Mouse (Mus musculus) E14TG2a.4 (cell line): ENCODE data around the gene Zfand2b.

ENCODE experiments used
- H3K27me3 ChIP-seq: 2 replicates; pipeline ENCODE4 v1.6.1; 2014; ENCODE audit warnings: low read length, control low read depth; ENCODE audit not compliant: insufficient read depth
- H3K36me3 ChIP-seq: 2 replicates; pipeline ENCODE4 v1.6.1; 2014; ENCODE audit warnings: low read length, control low read depth; ENCODE audit not compliant: insufficient read depth
- H3K4me1 ChIP-seq: replicated peaks from 2 replicates; pipeline ENCODE4 v1.6.1; 2014; ENCODE audit warnings: low read depth, low read length, control low read depth
- H3K4me3 ChIP-seq: replicated peaks from 2 replicates; pipeline ENCODE4 v1.5.1; 2014; ENCODE audit warnings: mild to moderate bottlenecking, low read length
- H3K9me3 ChIP-seq: 2 replicates; pipeline ENCODE4 v1.6.1; 2014; ENCODE audit warnings: low read length, control low read depth
- CTCF ChIP-seq: conservative IDR thresholded peaks from 2 replicates; pipeline ENCODE4 v1.5.1; 2014; ENCODE audit warnings: low read length
- NANOG ChIP-seq: IDR thresholded peaks from 2 replicates; pipeline ENCODE4 v1.6.1; 2014; ENCODE audit warnings: borderline replicate concordance, low read length, mixed read lengths
- POU5F1 ChIP-seq: IDR thresholded peaks from 2 replicates; pipeline ENCODE4 v1.6.1; 2014; ENCODE audit warnings: low read length, borderline replicate concordance

Zfand2b gene

DNA sequence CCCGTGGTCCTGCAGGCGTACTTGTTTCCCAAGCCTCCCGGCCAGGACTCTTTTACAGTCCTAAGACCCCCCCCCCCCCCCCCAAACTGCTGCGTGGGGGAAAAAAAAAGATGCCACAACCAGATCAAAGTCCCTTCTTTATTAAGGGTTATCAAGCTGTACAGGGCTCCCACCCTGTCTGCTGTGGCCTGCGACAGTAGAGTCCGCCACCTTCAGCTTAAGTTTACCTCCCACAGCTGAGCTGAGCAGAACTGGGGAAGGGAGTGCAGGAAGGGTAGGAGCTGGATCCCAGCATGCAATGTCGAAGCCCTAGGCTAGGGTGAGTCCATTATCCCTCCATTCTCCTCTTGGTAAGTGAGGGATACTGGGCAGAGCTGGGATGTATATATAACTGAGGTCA, 12.3 kb downstream of the Zfand2b start:
- no peak for TF ChIP-seq CTCF
- no peak for TF ChIP-seq POU5F1
- no peak for TF ChIP-seq NANOG
- no peaks in the 10 kb centered on the region for H3K9me3 ChIP-seq
- no peaks in the 10 kb centered on the region for H3K27me3 ChIP-seq
- peaks cover 47% of the 10 kb centered on the region for H3K4me1 ChIP-seq
- H3K4me3 ChIP-seq = no peak overlapping the region
- H3K36me3 ChIP-seq = peaks cover 67% of the 10 kb centered on the region

DNA sequence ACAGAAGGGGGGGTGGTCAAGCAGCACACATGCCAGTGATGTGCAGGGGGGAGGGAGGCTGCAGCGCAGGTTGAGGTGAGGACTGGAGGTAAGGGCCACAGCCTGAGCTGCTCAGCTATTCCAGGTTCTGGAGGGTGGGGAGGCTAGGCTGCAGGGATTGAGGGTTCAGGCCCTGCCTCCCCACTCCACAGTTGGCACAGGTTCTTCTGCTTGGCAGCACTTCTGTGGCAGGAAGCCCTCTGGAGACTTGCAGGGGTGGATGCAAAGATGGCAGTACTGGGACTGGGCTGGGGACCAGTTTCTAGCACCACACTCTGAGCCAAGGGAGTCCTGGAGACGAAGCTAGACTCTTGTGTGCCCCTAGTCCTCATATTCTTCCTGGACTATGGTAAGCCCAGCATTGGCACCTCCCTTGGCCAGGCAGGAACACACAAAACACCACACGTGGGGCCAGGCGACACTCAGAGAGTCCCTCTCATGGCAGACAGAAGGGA, 13.0 kb downstream of the Zfand2b start:
- no peaks in the 10 kb centered on the region for H3K27me3 ChIP-seq
- no peaks in the 10 kb centered on the region for H3K9me3 ChIP-seq

DNA sequence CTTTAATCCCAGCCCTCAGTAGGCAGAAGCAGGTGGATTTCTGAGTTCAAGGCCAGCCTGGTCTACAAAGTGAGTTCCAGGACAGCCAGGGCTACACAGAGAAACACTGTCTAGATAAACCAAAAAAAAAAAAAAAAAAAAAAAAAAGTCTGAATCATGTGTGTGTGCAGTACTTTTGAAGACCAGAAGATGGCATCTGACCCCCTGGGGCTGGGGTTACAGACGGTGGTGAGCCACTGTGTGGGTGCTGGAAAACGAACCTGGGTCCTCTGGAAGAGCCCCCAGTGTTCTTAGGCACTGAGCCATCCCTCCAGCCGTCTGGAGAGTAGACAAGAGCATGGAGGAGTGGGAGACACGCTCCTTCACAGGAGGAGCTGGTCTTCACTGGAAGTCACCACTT, 13.7 kb downstream of the Zfand2b start:
- H3K9me3 ChIP-seq = no peaks in the 10 kb centered on the region

More for the DNA sequence above, 13.0 kb downstream of the Zfand2b start:
- peaks cover 67% of the 10 kb centered on the region for H3K36me3 ChIP-seq
- peaks cover 54% of the 10 kb centered on the region for H3K4me1 ChIP-seq
- TF ChIP-seq POU5F1 = no peak
- TF ChIP-seq CTCF = no peak
- TF ChIP-seq NANOG = no peak
- H3K4me3 ChIP-seq = no peak overlapping the region

GRCm38 (mm10) chr1:75185495-75185894, 17.0 kb downstream of the Zfand2b start:
- Histone ChIP-seq H3K9me3 (no peaks in the 10 kb centered on the region), H3K4me1 (peaks cover 48% of the 10 kb centered on the region), H3K4me3 (peak overlapping the region; percentile 64), H3K36me3 (peaks cover 54% of the 10 kb centered on the region), H3K27me3 (no peaks in the 10 kb centered on the region)
- TF ChIP-seq CTCF (no peak), NANOG (no peak), POU5F1 (no peak)

More for the DNA sequence above, 13.7 kb downstream of the Zfand2b start:
- no peak overlapping the region for H3K4me3 ChIP-seq
- no peaks in the 10 kb centered on the region for H3K27me3 ChIP-seq
- H3K4me1 ChIP-seq = peaks cover 59% of the 10 kb centered on the region
- TF ChIP-seq CTCF (peak; percentile 27; the same call in 1 of the 2 replicates), NANOG (no peak)
- peaks cover 64% of the 10 kb centered on the region for H3K36me3 ChIP-seq

- Histone ChIP-seq H3K4me1 (peaks cover 43% of the 10 kb centered on the region), H3K27me3 (no peaks in the 10 kb centered on the region), H3K36me3 (peaks cover 46% of the 10 kb centered on the region), H3K4me3 (no peak overlapping the region), H3K9me3 (no peaks in the 10 kb centered on the region)
- TF ChIP-seq POU5F1 (no peak), NANOG (no peak), CTCF (no peak)
Observed at GRCm38 (mm10) chr1:75187126-75187525, 18.7 kb downstream of the Zfand2b start.

DNA sequence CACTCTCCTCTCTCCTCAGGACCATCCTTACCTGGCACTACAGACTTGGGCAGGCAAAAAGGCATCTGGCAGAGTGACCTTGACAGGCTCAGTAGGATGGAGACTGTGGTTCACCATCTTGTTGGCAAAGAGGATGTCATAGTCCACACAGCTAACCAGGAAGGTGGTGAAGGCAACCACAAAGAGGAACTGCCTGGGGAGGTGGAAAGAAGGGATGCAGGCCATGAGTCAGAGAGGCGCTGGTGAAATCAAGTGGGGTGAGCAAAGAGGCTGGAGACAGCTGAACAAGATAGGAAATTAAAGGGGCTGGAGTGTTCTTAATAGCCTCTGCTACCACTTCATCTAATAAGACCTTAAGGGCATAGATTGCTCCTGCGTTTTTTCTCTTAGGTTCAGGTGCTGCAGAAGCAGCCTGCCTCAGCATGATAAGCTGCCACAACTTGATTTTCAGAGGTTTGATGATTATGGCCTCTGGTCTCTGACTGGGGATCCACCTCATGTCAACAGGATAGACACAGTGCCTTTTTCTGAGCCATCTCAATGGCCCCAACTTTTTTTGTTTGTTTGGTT, 19.6 kb downstream of the Zfand2b start:
- Histone ChIP-seq H3K36me3 (peaks cover 38% of the 10 kb centered on the region), H3K9me3 (no peaks in the 10 kb centered on the region), H3K4me1 (peaks cover 40% of the 10 kb centered on the region), H3K4me3 (no peak overlapping the region), H3K27me3 (no peaks in the 10 kb centered on the region)
- TF ChIP-seq CTCF = no peak
- no peak for TF ChIP-seq POU5F1
- no peak for TF ChIP-seq NANOG

GRCm38 (mm10) chr1:75190577-75190976, 22.1 kb downstream of the Zfand2b start:
- Histone ChIP-seq H3K4me1 (peaks cover 34% of the 10 kb centered on the region), H3K4me3 (peak overlapping the region; percentile 90), H3K9me3 (no peaks in the 10 kb centered on the region), H3K36me3 (peaks cover 37% of the 10 kb centered on the region), H3K27me3 (no peaks in the 10 kb centered on the region)
- no peak for TF ChIP-seq POU5F1
- no peak for TF ChIP-seq CTCF
- no peak for TF ChIP-seq NANOG

DNA sequence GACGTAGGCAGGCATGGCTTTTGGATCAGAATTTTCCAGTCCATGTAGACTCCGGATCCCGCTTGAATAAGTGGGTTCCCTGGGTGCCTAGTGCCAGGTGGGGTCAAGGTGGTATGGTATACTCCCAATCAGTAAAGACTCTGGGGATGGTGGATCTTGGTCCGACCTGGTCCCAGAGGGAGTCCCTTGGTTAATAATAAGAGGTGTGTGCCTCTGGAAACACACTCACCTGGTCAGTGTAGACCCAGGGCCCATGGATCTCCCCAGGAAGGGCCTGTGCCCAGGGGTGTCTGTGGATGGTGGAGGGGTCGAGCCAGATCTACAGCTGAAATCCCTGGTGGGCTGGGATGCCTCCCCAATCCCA, 22.8 kb downstream of the Zfand2b start:
- TF ChIP-seq POU5F1 = no peak
- TF ChIP-seq CTCF = no peak
- no peak for TF ChIP-seq NANOG
- Histone ChIP-seq H3K9me3 (no peaks in the 10 kb centered on the region), H3K4me3 (peak overlapping the region; percentile 90), H3K4me1 (peaks cover 27% of the 10 kb centered on the region), H3K27me3 (no peaks in the 10 kb centered on the region), H3K36me3 (peaks cover 38% of the 10 kb centered on the region)

GRCm38 (mm10) chr1:75191622-75192402, 23.4 kb downstream of the Zfand2b start, which contains the start of the genes Ankzf1 and Atg9a:
Gene Ankzf1 (plus strand): TSS chr1:75192151.
Gene Atg9a (minus strand): TSS chr1:75192196.
- H3K36me3 ChIP-seq = peaks cover 38% of the 10 kb centered on the region
- TF ChIP-seq NANOG (no peak), POU5F1 (no peak), CTCF (no peak)
- peak within 1 kb of the TSS; percentile 90 for H3K4me3 ChIP-seq
- H3K9me3 ChIP-seq = no peaks in the 10 kb centered on the region
- H3K27me3 ChIP-seq = no peaks in the 10 kb centered on the region
- H3K4me1 ChIP-seq = peaks cover 21% of the 10 kb centered on the region
